Comparison of ENCODE assay signal across 8 mouse cellular contexts in genomic region chr12:71017242-71017571, GRCm38 (mm10). TPM values are rescaled to one million over a fixed set of nuclear protein-coding genes. Genes with fewer than 3 reads are reported as not detected.
A peak's percentile ranks its signal among the peaks of the same experiment; 100 is the strongest.
DNase-seq lines count a peak whose midpoint lies in the region; ATAC-seq and TF ChIP-seq lines count a peak whose summit lies in the region.

No protein-coding gene starts in this region.

- H3K4me3 ChIP-seq in kidney, postnatal 0 days (replicated peaks; ENCODE audit: low read depth, low read length), result peak overlapping the region; percentile 98
- peak overlapping the region; percentile 88 for H3K4me3 ChIP-seq in brown adipose tissue, adult 24 weeks (ENCODE audit: insufficient read depth, low read depth, low read length)
- peak overlapping the region; percentile 99 for H3K4me3 ChIP-seq in intestine, embryonic 14.5 days (ENCODE audit: low read depth, low read length)
- peak overlapping the region; percentile 98 for H3K4me3 ChIP-seq in neural tube, embryonic 12.5 days

- 5% methylated on average over 5 of the region's 5 CpGs for WGBS in kidney, postnatal 0 days
- WGBS in intestine, embryonic 14.5 days, result 12% methylated on average over 5 of the region's 5 CpGs
- WGBS in neural tube, embryonic 12.5 days, result 23% methylated on average over 5 of the region's 5 CpGs

- TF ChIP-seq CTCF in kidney, postnatal 0 days (IDR thresholded peaks at IDR 0.05; ENCODE audit: low read depth), result no peak

- peak overlapping the region; percentile 94 for H3K9ac ChIP-seq in kidney, postnatal 0 days (ENCODE audit: low read depth, low read length)
- peak overlapping the region; percentile 90 for H3K9ac ChIP-seq in intestine, embryonic 14.5 days (ENCODE audit: low read length)
- peak overlapping the region; percentile 91 for H3K9ac ChIP-seq in neural tube, embryonic 12.5 days

- H3K27ac ChIP-seq in kidney, postnatal 0 days, result peak overlapping the region; percentile 97
- peak overlapping the region; percentile 45 for H3K27ac ChIP-seq in brown adipose tissue, adult 24 weeks (replicated peaks; ENCODE audit: low read depth, low read length)
- H3K27ac ChIP-seq in intestine, embryonic 14.5 days (ENCODE audit: low read depth), result peak overlapping the region; percentile 96; the same call in 1 of the 2 replicates
- H3K27ac ChIP-seq in neural tube, embryonic 12.5 days, result no peak overlapping the region

- peaks cover 11% of the 10 kb centered on the region; the same call in 1 of the 2 replicates for H3K4me1 ChIP-seq in kidney, postnatal 0 days (replicated peaks; ENCODE audit: insufficient read depth, low read length)
- H3K4me1 ChIP-seq in brown adipose tissue, adult 24 weeks (ENCODE audit: control insufficient read depth, insufficient read depth, insufficient read length, low read length), result peaks cover 6% of the 10 kb centered on the region
- peaks cover 17% of the 10 kb centered on the region for H3K4me1 ChIP-seq in intestine, embryonic 14.5 days (replicated peaks; ENCODE audit: control insufficient read depth, insufficient read depth, low read length)
- peaks cover 21% of the 10 kb centered on the region for H3K4me1 ChIP-seq in neural tube, embryonic 12.5 days

- ATAC-seq in kidney, postnatal 0 days (replicated peaks; ENCODE audit: low FRiP score, low read depth), result no peak
- no peak for ATAC-seq in intestine, embryonic 14.5 days (replicated peaks; ENCODE audit: low FRiP score, low TSS enrichment, low read depth)
- ATAC-seq in neural tube, embryonic 12.5 days (ENCODE audit: low FRiP score, low read depth), result no peak

- H3K9me3 ChIP-seq in kidney, postnatal 0 days (replicated peaks; ENCODE audit: low read length), result no peaks in the 10 kb centered on the region
- H3K9me3 ChIP-seq in intestine, embryonic 14.5 days (ENCODE audit: control insufficient read depth, low read length), result no peaks in the 10 kb centered on the region
- no peaks in the 10 kb centered on the region for H3K9me3 ChIP-seq in neural tube, embryonic 12.5 days

- DNase-seq in kidney, postnatal 0 days (ENCODE audit: low spot score), result no peak
- DNase-seq in kidney, postnatal 36 days, result no peak
- DNase-seq in intestine, embryonic 14.5 days (ENCODE audit: low spot score), result no peak
- DNase-seq in gastrocnemius, adult 8-10 months (ENCODE audit: low spot score in 2 of 2), result no peak
- DNase-seq in spleen, postnatal 14 days (ENCODE audit: low spot score in 2 of 2), result no peak
- no peak for DNase-seq in right cerebral cortex, postnatal 4 days

- H3K27me3 ChIP-seq in kidney, postnatal 0 days (ENCODE audit: insufficient read depth, low read length), result no peaks in the 10 kb centered on the region
- no peaks in the 10 kb centered on the region for H3K27me3 ChIP-seq in intestine, embryonic 14.5 days (replicated peaks; ENCODE audit: control insufficient read depth, insufficient read depth, low read length)
- H3K27me3 ChIP-seq in neural tube, embryonic 12.5 days (replicated peaks), result no peaks in the 10 kb centered on the region

- H3K36me3 ChIP-seq in kidney, postnatal 0 days (ENCODE audit: insufficient read depth, low read length), result peaks cover 26% of the 10 kb centered on the region
- peaks cover 46% of the 10 kb centered on the region for H3K36me3 ChIP-seq in intestine, embryonic 14.5 days (ENCODE audit: control insufficient read depth, insufficient read depth, low read length)
- H3K36me3 ChIP-seq in neural tube, embryonic 12.5 days, result peaks cover 20% of the 10 kb centered on the region; the same call in 1 of the 2 replicates

- H3K4me2 ChIP-seq in kidney, postnatal 0 days (ENCODE audit: low read length), result peak overlapping the region; percentile 59
- H3K4me2 ChIP-seq in intestine, embryonic 14.5 days (ENCODE audit: low read length), result peak overlapping the region; percentile 64
- H3K4me2 ChIP-seq in neural tube, embryonic 12.5 days (replicated peaks), result peak overlapping the region; percentile 84

RNA-seq across cellular contexts. Expression of gene Arid4a, which starts 1.4 kb away (rescaled TPM):
- polyA plus RNA-seq in kidney, postnatal 0 days (2015; fragmentation: Nextera tagmentation; extraction: Ambion mirVana), result 32.4 and 32.6 TPM in 2 replicates
- polyA plus RNA-seq in brown adipose tissue, adult 24 weeks (2012; ENCODE audit: insufficient read depth, insufficient read length, missing spikeins), result 6.8 and 12.1 TPM in 2 replicates
- 34.6 and 36.8 TPM in 2 replicates for polyA plus RNA-seq in intestine, embryonic 14.5 days (2014; fragmentation: Nextera tagmentation; extraction: Ambion mirVana)
- 36.7 and 39.5 TPM in 2 replicates for polyA plus RNA-seq in neural tube, embryonic 12.5 days (2016; fragmentation: Nextera tagmentation; extraction: Ambion mirVana)
- 1 to 10 TPM; 6.7 to 8.4 (median 7.3) TPM for total RNA-seq in gastrocnemius, adult 8-10 months (2022)

RNA-seq across cellular contexts. Expression of gene Psma3, which starts 42.8 kb away (rescaled TPM):
- polyA plus RNA-seq in kidney, postnatal 0 days (2015; fragmentation: Nextera tagmentation; extraction: Ambion mirVana), result 606 and 634 TPM in 2 replicates
- 441 and 473 TPM in 2 replicates for polyA plus RNA-seq in brown adipose tissue, adult 24 weeks (2012; ENCODE audit: insufficient read depth, insufficient read length, missing spikeins)
- 593 and 604 TPM in 2 replicates for polyA plus RNA-seq in intestine, embryonic 14.5 days (2014; fragmentation: Nextera tagmentation; extraction: Ambion mirVana)
- 543 and 554 TPM in 2 replicates for polyA plus RNA-seq in neural tube, embryonic 12.5 days (2016; fragmentation: Nextera tagmentation; extraction: Ambion mirVana)
- total RNA-seq in gastrocnemius, adult 8-10 months (2022), result 100 to 1,000 TPM; 242 to 262 (median 246) TPM
